Mouse (Mus musculus): ENCODE measurements around the gene Olfr370. TPM values are rescaled to one million over a fixed set of nuclear protein-coding genes. Genes with fewer than 3 reads are reported as not detected.
"Not testable (repeated sequence)": the region's sequence is repeated elsewhere in the genome, so short reads cannot be mapped to it uniquely, and the experiment has no call there.

Olfr370 gene
- polyA plus RNA-seq (2015; fragmentation: Nextera tagmentation; extraction: Ambion mirVana), result not detected in 2 replicates

DNA sequence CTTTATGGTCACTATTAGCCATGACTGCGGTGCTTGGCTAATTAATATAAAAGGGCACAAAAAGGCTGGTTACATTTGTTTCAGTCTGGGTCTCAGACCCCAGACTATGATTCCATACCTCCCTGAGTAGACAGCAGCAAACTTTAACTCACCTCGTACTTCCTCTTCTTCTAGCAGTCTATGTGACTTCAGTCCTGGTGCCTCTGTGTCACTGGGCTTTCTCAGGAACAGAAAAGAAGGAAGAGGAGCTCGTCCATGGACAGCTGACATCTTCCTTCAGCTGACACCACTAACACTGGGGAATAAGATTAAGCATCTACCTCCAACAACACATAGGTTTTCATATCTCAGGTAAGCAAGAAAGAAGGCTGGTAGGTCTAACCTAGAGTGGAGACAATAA, at the start of gene Olfr370:
Gene Olfr370, plus strand, starts transcription at position 45 of the 400 bp plus-strand sequence.
- H3K27ac ChIP-seq, result no peak within 1 kb of the TSS
- H3K4me3 ChIP-seq, result no peak within 1 kb of the TSS
- no peaks in the 10 kb centered on the region for H3K36me3 ChIP-seq
- no peaks in the 10 kb centered on the region for H3K9me3 ChIP-seq
- no peak within 1 kb of the TSS for H3K9ac ChIP-seq
- H3K27me3 ChIP-seq, result no peaks in the 10 kb centered on the region
- 77% methylated on average over 3 of the region's 3 CpGs for WGBS
- no peak within 1 kb of the TSS for H3K4me2 ChIP-seq (replicated peaks)
- ATAC-seq (ENCODE audit: low FRiP score, low read depth), result no peak
- no peaks in the 10 kb centered on the region for H3K4me1 ChIP-seq

DNA sequence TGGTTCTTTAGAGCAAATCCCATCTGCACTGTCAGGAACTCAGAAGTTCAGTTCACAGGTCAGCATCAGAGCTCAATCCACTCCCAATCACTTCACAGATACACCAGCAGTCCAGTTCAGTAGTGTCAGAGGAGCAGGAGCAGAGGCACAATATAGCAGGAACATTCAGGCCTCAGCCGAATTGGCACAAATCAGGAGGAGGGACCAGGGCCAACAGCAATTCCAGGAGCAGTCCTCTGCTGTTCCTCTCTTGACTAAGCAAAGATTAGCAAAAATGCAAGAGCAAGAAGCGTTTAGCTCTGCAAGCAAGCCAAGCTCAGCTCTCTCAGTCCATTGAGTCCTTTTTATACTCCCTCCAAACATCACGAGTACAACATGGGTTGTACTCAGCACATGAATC, 23.9 kb upstream of the Olfr370 start:
- 87% methylated on average over 3 of the region's 3 CpGs for WGBS
- H3K4me1 ChIP-seq, result no peaks in the 10 kb centered on the region

GRCm38 (mm10) chr8:83520432-83520831, 15.1 kb upstream of the Olfr370 start:
- H3K9ac ChIP-seq, result no peak overlapping the region
- H3K36me3 ChIP-seq, result no peaks in the 10 kb centered on the region
- ATAC-seq (ENCODE audit: low FRiP score, low read depth), result no peak
- H3K27ac ChIP-seq, result no peak overlapping the region
- H3K4me3 ChIP-seq, result no peak overlapping the region
- H3K9me3 ChIP-seq, result 0 out of 2 replicates have a peak, but pooled peaks cover 8% of the 10 kb centered on the region
- 64% methylated on average over 3 of the region's 3 CpGs for WGBS
- H3K27me3 ChIP-seq, result no peaks in the 10 kb centered on the region
- H3K4me1 ChIP-seq, result no peaks in the 10 kb centered on the region
- H3K4me2 ChIP-seq (replicated peaks), result no peak overlapping the region

More for the DNA sequence above, 23.9 kb upstream of the Olfr370 start:
- no peak overlapping the region for H3K27ac ChIP-seq
- no peak overlapping the region for H3K4me2 ChIP-seq (replicated peaks)
- no peaks in the 10 kb centered on the region for H3K36me3 ChIP-seq
- H3K27me3 ChIP-seq, result no peaks in the 10 kb centered on the region
- H3K9ac ChIP-seq, result no peak overlapping the region
- ATAC-seq (ENCODE audit: low FRiP score, low read depth), result no peak
- no peak overlapping the region for H3K4me3 ChIP-seq
- H3K9me3 ChIP-seq, result peaks cover 6% of the 10 kb centered on the region

DNA sequence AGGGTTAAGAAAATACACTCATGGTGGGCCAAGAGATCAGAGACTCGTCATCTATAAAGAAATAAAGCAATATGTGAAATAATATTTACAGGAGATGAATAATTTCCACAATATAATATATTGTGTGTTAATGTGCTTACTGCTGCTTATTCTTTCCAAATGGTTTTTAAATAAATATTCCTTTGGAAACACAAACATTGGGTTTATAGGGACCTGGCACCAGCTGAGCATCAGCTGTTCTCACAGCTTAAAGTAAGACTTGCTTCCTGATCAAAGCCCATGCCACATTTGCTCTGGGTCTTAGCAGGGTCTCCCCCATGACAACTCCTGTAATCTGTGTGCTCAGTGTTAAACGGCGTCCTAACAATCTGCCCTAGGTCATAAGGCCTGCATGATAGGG, 14.7 kb upstream of the Olfr370 start:
- H3K36me3 ChIP-seq, result not testable (repeated sequence)

GRCm38 (mm10) chr8:83521310-83521709, 14.3 kb upstream of the Olfr370 start:
- H3K36me3 ChIP-seq, result no peaks in the 10 kb centered on the region
- WGBS, result 32% methylated on average over 1 of the region's 1 CpGs
- H3K4me2 ChIP-seq (replicated peaks), result no peak overlapping the region

More for the DNA sequence above, 14.7 kb upstream of the Olfr370 start:
- H3K4me3 ChIP-seq; H3K9me3 ChIP-seq; ATAC-seq (ENCODE audit: low FRiP score, low read depth); H3K27me3 ChIP-seq; H3K4me1 ChIP-seq; H3K27ac ChIP-seq; H3K4me2 ChIP-seq (replicated peaks); H3K9ac ChIP-seq: not testable (repeated sequence)
- 68% methylated on average over 3 of the region's 3 CpGs for WGBS

GRCm38 (mm10) chr8:83534802-83535201, 778 bp upstream of the Olfr370 start:
- ATAC-seq (ENCODE audit: low FRiP score, low read depth), result no peak
- H3K9ac ChIP-seq, result no peak overlapping the region
- no peak overlapping the region for H3K4me2 ChIP-seq (replicated peaks)
- H3K27me3 ChIP-seq, result no peaks in the 10 kb centered on the region
- H3K4me3 ChIP-seq, result no peak overlapping the region
- no peaks in the 10 kb centered on the region for H3K9me3 ChIP-seq
- no peaks in the 10 kb centered on the region for H3K4me1 ChIP-seq
- H3K27ac ChIP-seq, result no peak overlapping the region
- H3K36me3 ChIP-seq, result no peaks in the 10 kb centered on the region
- WGBS, result 84% methylated on average over 2 of the region's 2 CpGs

More at GRCm38 (mm10) chr8:83521310-83521709, 14.3 kb upstream of the Olfr370 start:
- ATAC-seq (ENCODE audit: low FRiP score, low read depth), result no peak
- Histone ChIP-seq H3K9ac (no peak overlapping the region), H3K9me3 (0 out of 2 replicates have a peak, but pooled peaks cover 8% of the 10 kb centered on the region), H3K4me1 (no peaks in the 10 kb centered on the region), H3K27ac (no peak overlapping the region), H3K27me3 (no peaks in the 10 kb centered on the region), H3K4me3 (no peak overlapping the region)

GRCm38 (mm10) chr8:83562669-83563068, 27.1 kb downstream of the Olfr370 start:
- Histone ChIP-seq H3K36me3 (no peaks in the 10 kb centered on the region), H3K9ac (no peak overlapping the region), H3K9me3 (no peaks in the 10 kb centered on the region), H3K27ac (no peak overlapping the region), H3K4me2 (replicated peaks) (no peak overlapping the region), H3K4me3 (no peak overlapping the region), H3K27me3 (no peaks in the 10 kb centered on the region), H3K4me1 (peaks cover 6% of the 10 kb centered on the region)
- no peak for ATAC-seq (ENCODE audit: low FRiP score, low read depth)
- WGBS, result 78% methylated on average over 3 of the region's 3 CpGs

DNA sequence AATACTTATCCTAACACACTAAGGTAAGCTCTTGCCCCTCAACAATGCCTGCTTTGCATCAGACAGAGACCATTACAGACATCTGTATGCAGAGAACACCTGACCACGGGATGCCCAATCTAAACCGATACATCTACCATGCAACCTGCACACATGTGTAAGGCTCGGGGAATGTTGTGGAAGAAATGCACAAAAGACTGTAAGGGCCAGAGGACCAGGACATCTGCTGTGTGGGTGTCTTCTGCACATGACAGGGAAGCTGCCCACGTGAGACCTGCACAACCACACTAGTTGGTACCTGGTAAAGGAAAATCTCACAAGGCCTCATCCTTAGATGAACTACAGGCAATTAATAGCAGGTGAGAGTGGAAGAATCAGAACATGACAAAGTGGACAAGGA, 27.7 kb downstream of the Olfr370 start:
- Histone ChIP-seq H3K9me3 (no peaks in the 10 kb centered on the region), H3K36me3 (no peaks in the 10 kb centered on the region), H3K9ac (no peak overlapping the region), H3K4me1 (peaks cover 12% of the 10 kb centered on the region), H3K27me3 (no peaks in the 10 kb centered on the region), H3K4me3 (no peak overlapping the region), H3K4me2 (replicated peaks) (no peak overlapping the region), H3K27ac (no peak overlapping the region)
- WGBS, result 81% methylated on average over 4 of the region's 4 CpGs
- ATAC-seq (ENCODE audit: low FRiP score, low read depth), result no peak

DNA sequence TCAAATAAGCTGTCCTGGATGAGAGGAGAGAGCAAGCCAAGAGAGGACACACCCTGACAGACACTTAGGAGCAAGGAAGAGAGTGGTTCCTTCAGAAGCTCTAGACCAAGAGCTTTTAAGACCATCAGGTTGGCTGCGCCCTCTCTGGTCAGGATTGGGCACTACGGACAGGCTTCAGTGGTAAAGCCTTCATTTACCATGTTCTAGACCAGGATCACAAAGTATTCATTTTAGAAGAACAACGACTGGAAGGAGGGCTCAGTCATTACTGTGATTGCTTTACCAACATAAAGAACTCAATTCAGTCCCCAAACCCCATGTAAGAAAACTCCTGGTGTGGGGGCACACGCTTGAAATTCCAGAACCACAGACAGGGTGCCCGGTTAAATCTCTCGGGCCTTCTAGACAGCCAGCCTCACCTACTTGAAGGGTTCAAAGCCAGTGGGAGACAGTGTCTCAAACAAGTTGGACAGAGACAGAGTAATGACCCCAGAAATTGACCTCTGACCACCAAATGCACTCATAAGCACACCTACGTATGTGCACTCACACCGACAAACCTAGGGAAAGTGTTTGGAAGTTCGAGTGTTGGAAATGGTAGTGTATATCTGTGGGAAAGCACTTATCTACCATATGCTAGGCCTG, 30.3 kb downstream of the Olfr370 start:
- no peaks in the 10 kb centered on the region for H3K9me3 ChIP-seq
- H3K9ac ChIP-seq, result no peak overlapping the region; the same call in 1 of the 2 replicates
- 74% methylated on average over 9 of the region's 9 CpGs for WGBS
- peak; percentile 7; the same call in 1 of the 2 replicates for ATAC-seq (ENCODE audit: low FRiP score, low read depth)
- H3K27ac ChIP-seq, result no peak overlapping the region
- no peaks in the 10 kb centered on the region for H3K27me3 ChIP-seq
- H3K4me2 ChIP-seq (replicated peaks), result no peak overlapping the region; the same call in 1 of the 2 replicates
- H3K4me1 ChIP-seq, result peaks cover 12% of the 10 kb centered on the region
- peaks cover 23% of the 10 kb centered on the region for H3K36me3 ChIP-seq
- peak overlapping the region; percentile 65; the same call in 1 of the 2 replicates for H3K4me3 ChIP-seq

- H3K4me3 ChIP-seq, result peak within 1 kb of the TSS; percentile 65
- ATAC-seq (ENCODE audit: low FRiP score, low read depth), result peak; percentile 89
- peaks cover 32% of the 10 kb centered on the region for H3K36me3 ChIP-seq
- H3K9ac ChIP-seq, result peak within 1 kb of the TSS; percentile 84
- WGBS, result under 1% methylated on average over 48 of the region's 48 CpGs
- peak within 1 kb of the TSS; percentile 92 for H3K4me2 ChIP-seq (replicated peaks)
- H3K4me1 ChIP-seq, result peaks cover 12% of the 10 kb centered on the region
- peak within 1 kb of the TSS; percentile 44; the same call in 1 of the 2 replicates for H3K27ac ChIP-seq
- H3K27me3 ChIP-seq, result no peaks in the 10 kb centered on the region
- H3K9me3 ChIP-seq, result no peaks in the 10 kb centered on the region
Measured at GRCm38 (mm10) chr8:83566469-83567395, 31.2 kb downstream of the Olfr370 start, which contains the start of gene Ndufb7. Gene Ndufb7 (plus strand): TSS chr8:83566671.

DNA sequence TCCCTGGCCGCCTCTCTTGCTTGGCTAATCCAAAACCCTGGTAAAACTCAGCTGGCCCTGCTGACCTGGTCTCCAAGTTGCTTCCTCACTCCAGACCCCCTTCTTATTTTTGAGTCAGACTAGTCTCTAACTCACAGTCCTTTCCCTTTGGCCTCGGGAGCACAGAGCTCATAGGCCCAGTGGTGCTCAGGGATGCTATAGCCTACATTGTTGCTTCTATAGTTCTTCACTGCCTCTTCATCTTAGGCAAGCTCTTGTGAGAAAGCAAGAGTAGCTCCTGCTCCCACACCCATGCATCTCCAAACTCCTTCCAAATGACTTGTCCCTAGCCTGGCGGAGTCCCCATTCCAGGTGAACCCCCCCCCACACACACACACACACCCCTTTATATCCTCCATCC, 32.1 kb downstream of the Olfr370 start:
- no peaks in the 10 kb centered on the region for H3K9me3 ChIP-seq
- H3K4me2 ChIP-seq (replicated peaks), result peak overlapping the region; percentile 92
- no peaks in the 10 kb centered on the region for H3K27me3 ChIP-seq
- peaks cover 12% of the 10 kb centered on the region for H3K4me1 ChIP-seq
- peak overlapping the region; percentile 84 for H3K9ac ChIP-seq
- ATAC-seq (ENCODE audit: low FRiP score, low read depth), result no peak
- H3K27ac ChIP-seq, result no peak overlapping the region
- H3K36me3 ChIP-seq, result peaks cover 41% of the 10 kb centered on the region
- WGBS, result 53% methylated on average over 3 of the region's 3 CpGs
- peak overlapping the region; percentile 65 for H3K4me3 ChIP-seq

DNA sequence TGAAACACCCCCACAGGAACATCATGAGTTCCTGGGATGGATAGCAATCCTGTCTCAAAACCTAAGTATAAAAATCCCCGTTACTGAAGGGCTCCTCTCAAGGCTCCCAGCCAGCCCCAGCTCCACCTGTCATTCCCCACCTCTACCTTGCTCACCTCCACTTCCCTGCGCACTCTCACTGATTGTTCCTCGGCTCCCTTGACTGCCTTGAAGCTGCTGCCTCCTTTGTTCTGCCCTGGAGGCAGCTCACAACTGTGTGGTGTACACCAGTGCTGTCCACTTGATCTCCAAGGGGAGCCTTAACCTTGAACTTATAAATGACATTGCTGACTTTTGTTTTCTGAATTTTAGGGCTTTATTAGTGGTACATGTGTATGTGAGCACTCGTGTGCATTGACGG, 32.5 kb downstream of the Olfr370 start:
- H3K36me3 ChIP-seq, result peaks cover 46% of the 10 kb centered on the region
- no peaks in the 10 kb centered on the region for H3K9me3 ChIP-seq
- no peak overlapping the region for H3K27ac ChIP-seq
- H3K4me3 ChIP-seq, result peak overlapping the region; percentile 65; the same call in 1 of the 2 replicates
- no peaks in the 10 kb centered on the region for H3K27me3 ChIP-seq
- 67% methylated on average over 5 of the region's 5 CpGs for WGBS
- peaks cover 12% of the 10 kb centered on the region for H3K4me1 ChIP-seq
- H3K4me2 ChIP-seq (replicated peaks), result peak overlapping the region; percentile 92
- H3K9ac ChIP-seq, result peak overlapping the region; percentile 84
- no peak for ATAC-seq (ENCODE audit: low FRiP score, low read depth)
